Mouse (Mus musculus) small intestine, adult 2 months (tissue): ENCODE data around the gene Dtd1. TPM values are rescaled to one million over a fixed set of nuclear protein-coding genes. Genes with fewer than 3 reads are reported as not detected.

Experiments used
- H3K27ac ChIP-seq: fragments of 200-500 bp; 2 replicates; pipeline ENCODE4 v1.5.1; 2012; ENCODE audit warnings: low read depth, low read length, control low read depth, inconsistent platforms; ENCODE audit not compliant: insufficient read depth
- H3K27me3 ChIP-seq: fragments of 200-500 bp; 2 replicates; pipeline ENCODE4 v1.6.1; 2012; ENCODE audit warnings: mild to moderate bottlenecking, moderate library complexity, low read length, inconsistent platforms; ENCODE audit not compliant: control insufficient read depth, insufficient read depth
- H3K36me3 ChIP-seq: fragments of 200-500 bp; 2 replicates; pipeline ENCODE4 v1.6.1; 2012; ENCODE audit warnings: mild to moderate bottlenecking, low read length, control low read depth, inconsistent platforms; ENCODE audit not compliant: control insufficient read depth, insufficient read depth
- H3K4me1 ChIP-seq: fragments of 200-500 bp; 2 replicates; pipeline ENCODE4 v1.6.1; 2012; ENCODE audit warnings: low read length, inconsistent platforms, mixed read lengths; ENCODE audit not compliant: control insufficient read depth, insufficient read depth, insufficient read length
- H3K4me3 ChIP-seq: fragments of 200-500 bp; 2 replicates; pipeline ENCODE4 v1.5.1; 2012; ENCODE audit warnings: low read depth, mild to moderate bottlenecking, control low read depth, inconsistent platforms, low read length, moderate library complexity
- CTCF ChIP-seq: fragments of 200-500 bp; IDR thresholded peaks from 2 replicates; pipeline ENCODE4 v1.5.1; 2012; ENCODE audit warnings: low read depth, mild to moderate bottlenecking, control low read depth, inconsistent platforms, low read length, moderate library complexity, mixed read lengths; ENCODE audit not compliant: insufficient replicate concordance, insufficient read length; ENCODE audit errors: extremely low read depth
- POLR2A ChIP-seq: fragments of 200-500 bp; IDR thresholded peaks from 2 replicates; pipeline ENCODE4 v1.6.1; 2012; ENCODE audit warnings: low read depth, mild to moderate bottlenecking, control low read depth, inconsistent platforms, low read length, moderate library complexity
- WGBS: fragments of 180-500 bp; shearing (Covaris S2); methylation state at CpG from one replicate; pipeline ENCODE4 v1.1.7; 2018; 5-methylcytosine and 5-hydroxymethylcytosine counted together
- polyA plus RNA-seq: library from polyadenylated mRNA; depleted of rRNA; stranded (reverse); fragments of >200 nt; gene quantifications from 2 replicates; pipeline ENCODE4 v1.2.3, GENCODE M21; 2012

Gene Dtd1
- polyA plus RNA-seq, 1 experiment: 3.8 TPM

GRCm38 (mm10) chr2:144672397-144672796, 72.7 kb downstream of the Dtd1 start:
- TF ChIP-seq CTCF: no peak
- TF ChIP-seq POLR2A: no peak
- Histone ChIP-seq H3K27ac (no peak overlapping the region), H3K27me3 (no peaks in the 10 kb centered on the region), H3K4me3 (no peak overlapping the region), H3K36me3 (no peaks in the 10 kb centered on the region), H3K4me1 (no peaks in the 10 kb centered on the region)
- WGBS: 76% methylated on average over 5 of the region's 5 CpGs

DNA sequence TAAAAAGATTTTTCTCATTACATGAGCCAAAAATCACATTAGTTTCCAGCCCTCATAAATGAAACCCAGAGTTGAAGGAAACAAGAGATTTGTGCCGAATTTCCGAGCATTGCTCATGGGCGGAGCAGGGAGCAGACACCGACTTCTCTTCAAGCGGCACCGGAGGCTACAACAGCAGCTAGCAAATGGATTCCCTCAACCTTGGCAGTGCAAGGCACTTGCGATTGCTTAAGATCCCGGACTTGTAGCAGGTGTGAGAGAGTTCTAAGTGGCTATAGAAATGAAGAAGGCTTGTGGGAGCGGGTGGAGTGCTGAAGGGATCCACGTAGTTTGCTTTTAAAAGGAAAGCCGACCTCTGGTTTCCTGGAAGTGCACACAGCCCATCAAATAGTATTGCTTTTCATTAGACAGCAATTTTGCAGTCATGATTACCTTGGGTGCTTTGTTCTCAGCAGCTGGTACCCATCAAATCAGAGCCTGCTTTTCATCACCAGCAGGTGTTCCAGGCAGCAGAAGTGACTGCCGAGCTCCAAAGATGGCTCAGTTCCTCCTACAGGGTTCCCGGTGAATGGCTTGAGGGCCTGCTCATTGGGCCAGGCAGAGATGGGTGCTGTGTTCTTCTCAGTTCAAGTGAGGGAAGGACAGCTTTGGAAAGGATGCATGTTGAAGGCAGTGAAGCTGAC, 77.0 kb downstream of the Dtd1 start:
- Histone ChIP-seq H3K27me3 (no peaks in the 10 kb centered on the region), H3K4me1 (peaks cover 4% of the 10 kb centered on the region; the same call in 1 of the 2 replicates), H3K27ac (no peak overlapping the region), H3K36me3 (no peaks in the 10 kb centered on the region), H3K4me3 (no peak overlapping the region)
- WGBS: 77% methylated on average over 13 of the region's 13 CpGs
- TF ChIP-seq POLR2A (no peak), CTCF (no peak)

GRCm38 (mm10) chr2:144677229-144677571, 77.5 kb downstream of the Dtd1 start:
- WGBS: 81% methylated on average over 2 of the region's 2 CpGs

DNA sequence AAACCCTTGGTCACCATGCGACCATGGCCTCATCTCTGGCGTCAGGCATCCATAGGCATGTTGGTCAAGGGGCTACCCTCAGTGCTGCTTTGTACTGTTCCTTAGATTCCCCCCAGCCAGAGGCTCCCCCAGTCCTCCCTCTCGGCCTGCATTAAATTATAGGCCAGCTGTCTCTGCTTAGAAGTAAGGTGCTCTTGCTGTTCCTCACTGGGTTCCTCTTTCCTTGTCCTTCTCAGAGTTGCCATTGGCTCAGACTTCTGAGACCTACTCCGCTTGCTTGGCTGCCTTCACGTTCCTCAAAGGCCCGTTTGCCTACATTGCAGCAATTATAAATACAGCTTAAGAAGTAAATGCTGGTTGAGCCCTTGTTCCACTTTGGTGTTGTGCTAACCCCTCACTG, 79.1 kb downstream of the Dtd1 start:
- H3K4me1 ChIP-seq: peaks cover 4% of the 10 kb centered on the region; the same call in 1 of the 2 replicates
- H3K27me3 ChIP-seq: no peaks in the 10 kb centered on the region
- no peak overlapping the region for H3K27ac ChIP-seq
- TF ChIP-seq CTCF: no peak
- no peak for TF ChIP-seq POLR2A
- WGBS: 85% methylated on average over 6 of the region's 6 CpGs
- no peak overlapping the region for H3K4me3 ChIP-seq
- H3K36me3 ChIP-seq: no peaks in the 10 kb centered on the region

More at GRCm38 (mm10) chr2:144677229-144677571, 77.5 kb downstream of the Dtd1 start:
- no peaks in the 10 kb centered on the region for H3K27me3 ChIP-seq
- TF ChIP-seq POLR2A (no peak), CTCF (no peak)
- H3K4me3 ChIP-seq: no peak overlapping the region
- H3K36me3 ChIP-seq: no peaks in the 10 kb centered on the region
- H3K27ac ChIP-seq: no peak overlapping the region
- H3K4me1 ChIP-seq: peaks cover 4% of the 10 kb centered on the region; the same call in 1 of the 2 replicates

DNA sequence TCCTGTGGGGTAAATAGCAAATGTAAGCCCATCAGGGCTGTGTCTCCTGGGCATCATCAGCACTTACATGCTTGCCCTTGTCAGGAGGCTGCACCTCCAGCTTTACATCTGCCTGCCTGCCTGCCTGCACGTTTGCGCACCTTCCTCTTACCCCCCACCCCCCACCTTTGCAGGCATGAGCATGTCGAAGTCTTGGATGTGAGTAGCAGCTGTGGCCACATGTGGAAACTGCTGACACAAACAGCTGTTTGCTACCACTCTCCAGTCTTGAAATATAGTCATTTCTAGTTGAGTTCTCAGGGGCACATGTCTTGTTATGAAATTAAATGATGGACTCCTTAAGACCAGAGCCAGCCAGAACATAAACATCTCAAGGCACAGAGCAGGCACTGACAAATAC, 79.7 kb downstream of the Dtd1 start:
- Histone ChIP-seq H3K27me3 (no peaks in the 10 kb centered on the region), H3K36me3 (no peaks in the 10 kb centered on the region), H3K4me1 (peaks cover 4% of the 10 kb centered on the region; the same call in 1 of the 2 replicates), H3K27ac (no peak overlapping the region; the same call in 1 of the 2 replicates), H3K4me3 (no peak overlapping the region)
- 67% methylated on average over 3 of the region's 3 CpGs for WGBS
- TF ChIP-seq POLR2A: no peak
- no peak for TF ChIP-seq CTCF

DNA sequence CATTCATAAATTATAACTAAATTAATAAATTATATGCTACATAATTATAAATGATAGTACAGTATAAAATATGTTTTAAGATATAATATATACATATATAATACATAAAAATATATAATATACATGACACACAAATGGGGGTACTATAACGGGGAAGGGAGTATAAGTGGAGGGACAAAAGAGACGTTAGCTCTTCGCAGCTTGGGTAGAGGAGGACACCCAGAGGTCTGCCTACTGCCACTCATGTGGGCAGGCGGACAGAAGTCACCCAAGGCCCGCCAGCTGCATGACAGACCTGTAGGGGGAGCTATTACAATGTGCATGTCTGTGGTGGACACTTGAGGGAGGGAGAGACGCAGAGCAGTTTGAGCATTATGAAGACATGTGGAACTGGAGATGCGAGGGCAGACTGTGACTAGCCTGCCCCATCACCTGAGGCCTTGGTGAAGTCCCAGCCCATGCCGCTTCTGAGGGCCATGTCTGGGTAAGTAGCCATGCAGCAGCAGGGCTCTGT, 92.6 kb downstream of the Dtd1 start:
- no peaks in the 10 kb centered on the region for H3K27me3 ChIP-seq
- TF ChIP-seq POLR2A (no peak), CTCF (peak; percentile 10; the same call in 1 of the 2 replicates)
- H3K36me3 ChIP-seq: no peaks in the 10 kb centered on the region
- 91% methylated on average over 8 of the region's 8 CpGs for WGBS
- no peak overlapping the region for H3K4me3 ChIP-seq
- H3K27ac ChIP-seq: no peak overlapping the region
- H3K4me1 ChIP-seq: no peaks in the 10 kb centered on the region

- H3K27ac ChIP-seq: no peak overlapping the region
- H3K4me1 ChIP-seq: no peaks in the 10 kb centered on the region
- TF ChIP-seq POLR2A: no peak
- WGBS: 96% methylated on average over 2 of the region's 2 CpGs
- no peaks in the 10 kb centered on the region for H3K36me3 ChIP-seq
- no peaks in the 10 kb centered on the region for H3K27me3 ChIP-seq
- H3K4me3 ChIP-seq: no peak overlapping the region
Measured at GRCm38 (mm10) chr2:144692777-144693176, 93.1 kb downstream of the Dtd1 start.
